Mouse (Mus musculus) heart, embryonic 11.5 days (tissue): ENCODE measurements around the gene Rab8a. TPM values are rescaled to one million over a fixed set of nuclear protein-coding genes. Genes with fewer than 3 reads are reported as not detected.

Experiments used
- ATAC-seq: fragments of 200-750 bp; cut with Nextera tagmentation; replicated peaks from 2 replicates; pipeline ENCODE4 v1.8.0; 2017; ENCODE audit warnings: moderate library complexity; ENCODE audit not compliant: insufficient number of reproducible peaks, low FRiP score, low TSS enrichment
- H3K27ac ChIP-seq: fragments of 300-500 bp; sonication (generic); 2 replicates; pipeline ENCODE4 v1.5.1; 2014; ENCODE audit warnings: mild to moderate bottlenecking, low read depth, low read length
- H3K27me3 ChIP-seq: fragments of 300-500 bp; sonication (generic); 2 replicates; pipeline ENCODE4 v1.6.1; 2014; ENCODE audit warnings: mild to moderate bottlenecking, low read length, mixed read lengths; ENCODE audit not compliant: control insufficient read depth, insufficient read depth
- H3K36me3 ChIP-seq: fragments of 300-500 bp; sonication (generic); 2 replicates; pipeline ENCODE4 v1.6.1; 2014; ENCODE audit warnings: mild to moderate bottlenecking, low read length, moderate library complexity, mixed read lengths; ENCODE audit not compliant: control insufficient read depth, insufficient read depth
- H3K4me1 ChIP-seq: fragments of 300-500 bp; sonication (generic); 2 replicates; pipeline ENCODE4 v1.6.1; 2014; ENCODE audit warnings: low read length; ENCODE audit not compliant: control insufficient read depth, insufficient read depth
- H3K4me2 ChIP-seq: fragments of 300-500 bp; sonication (generic); 2 replicates; pipeline ENCODE4 v1.6.1; 2014; ENCODE audit warnings: mild to moderate bottlenecking, moderate library complexity
- H3K4me3 ChIP-seq: fragments of 300-500 bp; sonication (generic); 2 replicates; pipeline ENCODE4 v1.5.1; 2014; ENCODE audit warnings: low read depth, low read length
- H3K9ac ChIP-seq: fragments of 300-500 bp; sonication (generic); 2 replicates; pipeline ENCODE4 v1.6.1; 2014; ENCODE audit warnings: mild to moderate bottlenecking, low read depth, low read length, moderate library complexity
- H3K9me3 ChIP-seq: fragments of 300-500 bp; sonication (generic); replicated peaks from 2 replicates; pipeline ENCODE4 v1.6.1; 2016; ENCODE audit warnings: low read length; ENCODE audit not compliant: control insufficient read depth
- WGBS: fragments of 180-500 bp; shearing (Covaris S2); extraction: QIAGEN DNeasy Blood & Tissue Kit; methylation state at CpG from one replicate; pipeline ENCODE4 v1.1.7; 2014; ENCODE audit not compliant: insufficient replicate concordance; 5-methylcytosine and 5-hydroxymethylcytosine counted together
- polyA plus RNA-seq: library from polyadenylated mRNA; unstranded; fragments of >200 nt; fragmentation: Nextera tagmentation; extraction: Ambion mirVana; gene quantifications from 2 replicates; pipeline ENCODE4 v1.2.1, GENCODE M21; 2014

Gene Rab8a
- polyA plus RNA-seq, 1 experiment from 2014 or later = 65.5 TPM

GRCm38 (mm10) chr8:72210710-72211109 is 49.7 kb downstream of the Rab8a start:
- Histone ChIP-seq H3K9me3 (no peaks in the 10 kb centered on the region), H3K27ac (no peak overlapping the region)
- WGBS = 57% methylated on average over 2 of the region's 2 CpGs

DNA sequence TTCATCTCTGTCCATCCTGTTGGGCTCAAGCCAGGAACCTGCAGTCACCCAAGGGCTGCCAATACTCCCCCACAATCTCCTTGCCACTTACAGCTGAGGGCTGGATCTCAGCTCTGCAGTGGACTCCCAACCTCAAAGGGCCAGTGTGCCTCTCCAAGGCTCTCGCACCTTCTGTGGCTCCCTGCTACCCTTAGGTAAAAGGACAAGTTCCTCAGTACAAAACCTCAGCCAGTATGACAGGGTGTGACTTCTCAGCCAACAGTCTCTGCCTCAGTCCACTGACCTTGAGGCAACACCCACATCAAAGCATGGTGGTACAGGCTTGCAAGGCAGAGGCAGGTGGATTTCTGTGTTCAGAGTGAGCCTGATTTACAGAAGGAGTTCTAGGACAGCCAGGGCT is 50.8 kb downstream of the Rab8a start:
- Histone ChIP-seq H3K27me3 (0 out of 2 replicates have a peak, but pooled peaks cover 3% of the 10 kb centered on the region), H3K27ac (no peak overlapping the region), H3K4me1 (no peaks in the 10 kb centered on the region), H3K36me3 (no peaks in the 10 kb centered on the region), H3K4me3 (no peak overlapping the region), H3K4me2 (no peak overlapping the region), H3K9me3 (no peaks in the 10 kb centered on the region), H3K9ac (no peak overlapping the region)
- 83% methylated on average over 1 of the region's 1 CpGs for WGBS
- ATAC-seq = no peak

More at GRCm38 (mm10) chr8:72210710-72211109, 49.7 kb downstream of the Rab8a start:
- Histone ChIP-seq H3K4me1 (no peaks in the 10 kb centered on the region), H3K9ac (no peak overlapping the region), H3K4me2 (no peak overlapping the region), H3K36me3 (no peaks in the 10 kb centered on the region), H3K4me3 (no peak overlapping the region), H3K27me3 (no peaks in the 10 kb centered on the region)
- ATAC-seq = no peak

GRCm38 (mm10) chr8:72212751-72213150 is 51.8 kb downstream of the Rab8a start, which contains the start of gene Cib3:
Gene Cib3 (minus strand): TSS chr8:72212837.
- H3K27me3 ChIP-seq = 0 out of 2 replicates have a peak, but pooled peaks cover 3% of the 10 kb centered on the region
- H3K9me3 ChIP-seq = no peaks in the 10 kb centered on the region
- H3K4me2 ChIP-seq = no peak within 1 kb of the TSS
- H3K27ac ChIP-seq = no peak within 1 kb of the TSS
- H3K36me3 ChIP-seq = no peaks in the 10 kb centered on the region
- H3K4me1 ChIP-seq = no peaks in the 10 kb centered on the region
- ATAC-seq = no peak
- H3K4me3 ChIP-seq = no peak within 1 kb of the TSS
- 57% methylated on average over 4 of the region's 4 CpGs for WGBS
- no peak within 1 kb of the TSS for H3K9ac ChIP-seq

- no peak for ATAC-seq
- no peak within 1 kb of the TSS for H3K4me3 ChIP-seq
- 0 out of 2 replicates have a peak, but pooled peaks cover 3% of the 10 kb centered on the region for H3K27me3 ChIP-seq
- H3K27ac ChIP-seq = no peak within 1 kb of the TSS
- H3K9ac ChIP-seq = no peak within 1 kb of the TSS
- no peaks in the 10 kb centered on the region for H3K9me3 ChIP-seq
- 68% methylated on average over 4 of the region's 4 CpGs for WGBS
- H3K4me2 ChIP-seq = no peak within 1 kb of the TSS
- no peaks in the 10 kb centered on the region for H3K4me1 ChIP-seq
- H3K36me3 ChIP-seq = no peaks in the 10 kb centered on the region
These were observed 52.5 kb downstream of the Rab8a start, which contains the start of gene Gm11034 for GRCm38 (mm10) chr8:72213536-72213935. Gene Gm11034 (minus strand): TSS chr8:72213636.

DNA sequence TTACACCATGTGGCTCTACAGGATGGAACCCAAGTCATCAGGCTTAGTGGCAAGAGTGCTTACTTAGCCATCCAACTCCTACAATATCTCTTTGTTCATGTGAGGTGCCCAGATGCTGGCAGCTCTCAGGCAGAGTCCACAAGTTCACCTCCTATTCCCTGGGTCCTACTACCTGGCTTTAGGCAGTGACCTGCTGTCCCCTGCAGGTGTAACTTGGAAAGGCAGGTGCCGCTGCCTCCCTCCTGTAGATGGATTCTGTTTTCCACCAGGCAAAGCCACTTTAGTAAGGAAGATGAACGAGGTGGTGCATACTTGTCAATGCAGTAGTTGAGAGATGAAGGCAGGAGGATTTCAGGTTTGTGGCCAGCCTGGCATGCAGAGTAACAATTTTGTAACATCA is 54.1 kb downstream of the Rab8a start:
- 38% methylated on average over 2 of the region's 2 CpGs for WGBS
- H3K27ac ChIP-seq = no peak overlapping the region
- no peak for ATAC-seq
- H3K4me3 ChIP-seq = no peak overlapping the region
- H3K9me3 ChIP-seq = no peaks in the 10 kb centered on the region
- no peaks in the 10 kb centered on the region for H3K36me3 ChIP-seq
- peaks cover 2% of the 10 kb centered on the region; the same call in 1 of the 2 replicates for H3K4me1 ChIP-seq
- H3K4me2 ChIP-seq = no peak overlapping the region
- no peak overlapping the region for H3K9ac ChIP-seq
- H3K27me3 ChIP-seq = 0 out of 2 replicates have a peak, but pooled peaks cover 3% of the 10 kb centered on the region

DNA sequence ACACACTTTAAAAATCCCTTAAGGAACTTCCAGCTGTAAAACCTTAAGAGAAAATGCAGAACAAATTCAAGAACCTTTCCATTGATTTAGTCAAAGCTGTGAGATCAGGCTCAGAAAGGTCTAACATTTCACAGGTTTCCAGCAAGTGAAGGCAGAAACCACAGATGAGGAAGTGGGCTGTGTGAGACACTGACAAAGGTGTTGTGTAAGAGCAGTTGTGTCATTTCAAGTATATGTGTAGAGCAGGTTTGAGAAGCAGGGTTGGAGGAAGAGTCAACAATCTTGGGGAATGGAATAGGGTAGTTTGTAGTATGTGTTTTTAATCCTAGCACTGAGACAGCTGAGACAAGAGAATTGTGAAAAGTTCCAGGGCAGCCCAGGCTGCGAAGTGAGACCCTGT is 54.9 kb downstream of the Rab8a start:
- Histone ChIP-seq H3K9me3 (no peaks in the 10 kb centered on the region), H3K4me1 (peaks cover 10% of the 10 kb centered on the region), H3K27me3 (0 out of 2 replicates have a peak, but pooled peaks cover 3% of the 10 kb centered on the region), H3K4me2 (no peak overlapping the region), H3K9ac (no peak overlapping the region), H3K27ac (no peak overlapping the region), H3K36me3 (no peaks in the 10 kb centered on the region), H3K4me3 (no peak overlapping the region)
- ATAC-seq = no peak
- WGBS = 30% methylated on average over 1 of the region's 1 CpGs

DNA sequence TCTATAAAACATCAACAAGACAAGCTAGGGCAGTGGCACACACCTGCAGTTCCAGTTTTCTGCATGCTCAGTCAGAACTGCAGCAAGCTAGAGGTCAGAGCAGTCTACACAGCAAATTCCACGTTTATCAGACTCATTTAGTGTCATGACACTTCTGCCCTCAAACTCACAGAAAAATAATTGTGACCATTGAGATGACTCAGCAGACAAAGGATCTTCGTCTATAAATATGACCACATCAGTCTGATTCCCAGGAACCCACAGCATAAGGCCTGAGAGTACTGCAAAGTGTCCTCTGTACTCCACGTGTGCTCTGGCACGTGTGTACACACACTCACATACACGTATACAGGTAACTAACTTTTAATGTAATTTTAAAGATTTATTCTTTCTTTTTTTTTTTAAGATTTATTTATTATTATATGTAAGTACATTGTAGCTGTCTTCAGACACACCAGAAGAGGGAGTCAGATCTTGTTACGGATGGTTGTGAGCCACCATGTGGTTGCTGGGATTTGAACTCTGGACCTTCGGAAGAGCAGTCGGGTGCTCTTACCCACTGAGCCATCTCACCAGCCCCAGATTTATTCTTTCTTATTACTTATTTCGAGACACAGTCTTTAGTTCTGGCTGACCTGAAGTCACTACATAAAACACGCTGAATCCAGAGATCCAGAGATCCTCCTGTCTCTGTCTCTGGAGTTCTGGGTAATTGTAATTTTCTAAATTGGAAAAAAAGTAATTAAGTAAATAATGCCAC is 58.0 kb downstream of the Rab8a start:
- 79% methylated on average over 9 of the region's 10 CpGs for WGBS
- Histone ChIP-seq H3K9me3 (no peaks in the 10 kb centered on the region), H3K4me3 (peak overlapping the region; percentile 91), H3K4me2 (peak overlapping the region; percentile 89), H3K36me3 (peaks cover 14% of the 10 kb centered on the region), H3K4me1 (peaks cover 10% of the 10 kb centered on the region), H3K9ac (no peak overlapping the region), H3K27ac (peak overlapping the region; percentile 78; the same call in 1 of the 2 replicates), H3K27me3 (0 out of 2 replicates have a peak, but pooled peaks cover 3% of the 10 kb centered on the region)
- no peak for ATAC-seq

DNA sequence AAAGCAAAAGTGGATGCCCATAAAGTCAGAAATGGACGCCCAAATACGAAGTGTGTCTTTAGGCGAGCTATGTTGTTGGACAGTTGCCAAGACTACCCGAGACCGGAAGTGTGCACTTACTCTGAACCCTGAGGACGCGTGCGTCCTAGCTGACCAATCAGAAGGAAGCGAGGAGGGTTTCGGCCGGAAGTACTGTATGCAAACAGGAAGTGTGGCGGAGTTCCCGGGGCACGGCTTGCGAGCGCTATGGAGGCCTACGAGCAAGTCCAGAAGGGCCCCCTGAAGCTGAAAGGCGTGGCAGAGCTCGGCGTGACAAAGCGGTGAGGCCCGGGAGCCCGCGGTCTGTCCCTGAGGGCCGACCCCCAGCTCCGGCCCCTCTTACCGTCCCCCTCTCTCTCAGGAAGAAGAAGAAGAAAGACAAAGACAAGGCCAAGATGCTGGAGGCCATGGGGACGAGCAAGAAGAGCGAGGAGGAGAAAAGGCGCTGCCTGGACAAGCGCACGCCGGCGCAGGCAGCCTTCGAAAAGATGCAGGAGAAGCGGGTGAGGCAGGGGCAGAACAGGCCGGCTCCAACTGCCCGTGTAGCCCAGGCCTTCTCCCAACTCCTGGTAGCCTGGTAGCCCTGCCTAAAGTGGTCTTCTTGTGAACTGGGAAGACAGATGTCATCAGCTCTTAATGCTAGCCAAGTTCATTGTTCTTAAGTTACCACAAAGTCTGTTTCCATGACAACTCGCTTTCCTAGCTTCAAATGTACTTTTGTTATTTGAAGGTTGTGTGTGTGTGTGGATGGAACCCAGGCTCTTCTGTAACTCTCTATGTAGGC is 58.8 kb downstream of the Rab8a start, which contains the start of gene Fam32a:
Fam32a (plus strand) TSS at position 190 of the 823 bp plus-strand sequence.
- Histone ChIP-seq H3K4me1 (peaks cover 10% of the 10 kb centered on the region), H3K27me3 (0 out of 2 replicates have a peak, but pooled peaks cover 3% of the 10 kb centered on the region)

More for the DNA sequence above, 58.8 kb downstream of the Rab8a start, which contains the start of gene Fam32a:
- peak; percentile 91 for ATAC-seq
- H3K9ac ChIP-seq = peak within 1 kb of the TSS; percentile 77
- peak within 1 kb of the TSS; percentile 78 for H3K27ac ChIP-seq
- H3K4me3 ChIP-seq = peak within 1 kb of the TSS; percentile 91
- peaks cover 15% of the 10 kb centered on the region for H3K36me3 ChIP-seq
- peak within 1 kb of the TSS; percentile 89 for H3K4me2 ChIP-seq
- no peaks in the 10 kb centered on the region for H3K9me3 ChIP-seq
- WGBS = 13% methylated on average over 39 of the region's 39 CpGs
